Mouse (Mus musculus): ENCODE measurements around the gene Akirin1. TPM values are rescaled to one million over a fixed set of nuclear protein-coding genes. Genes with fewer than 3 reads are reported as not detected.

Akirin1 gene
- polyA plus RNA-seq, 1 experiment = 30.0 TPM

GRCm38 (mm10) chr4:123707340-123707739 is 42.8 kb downstream of the Akirin1 start:
- Histone ChIP-seq H3ac (ENCODE audit: control insufficient read depth, insufficient read length) (no peak overlapping the region), H3K4me2 (ENCODE audit: low read depth) (no peak overlapping the region), H3K27me3 (ENCODE audit: control insufficient read depth, insufficient read depth, insufficient read length) (peaks cover 15% of the 10 kb centered on the region), H3K4me3 (no peak overlapping the region), H3K79me2 (ENCODE audit: control insufficient read depth, insufficient read depth) (no peaks in the 10 kb centered on the region), H3K36me3 (ENCODE audit: control insufficient read depth, insufficient read depth) (peaks cover 4% of the 10 kb centered on the region)
- TF ChIP-seq MAX (IDR thresholded peaks at IDR 0.05; ENCODE audit: low read depth) = no peak
- no peak for TF ChIP-seq REST (IDR thresholded peaks at IDR 0.05; ENCODE audit: insufficient read depth, insufficient read length)
- no peak for TF ChIP-seq TCF12 (IDR thresholded peaks at IDR 0.05; ENCODE audit: insufficient read depth, poor library complexity, severe bottlenecking)
- TF ChIP-seq E2F4 (IDR thresholded peaks at IDR 0.05; ENCODE audit: insufficient read depth) = no peak
- TF ChIP-seq TCF3 (IDR thresholded peaks at IDR 0.05; ENCODE audit: insufficient read length, low read depth) = no peak
- no peak for TF ChIP-seq POLR2A (IDR thresholded peaks at IDR 0.05; ENCODE audit: insufficient read length, low read depth)
- TF ChIP-seq USF1 (IDR thresholded peaks at IDR 0.05; ENCODE audit: low read depth) = no peak
- no peak for TF ChIP-seq MYOD1 (IDR thresholded peaks at IDR 0.05; ENCODE audit: control insufficient read depth in 1 of 3, insufficient read length in 2 of 3, low read depth in 2 of 3)
- TF ChIP-seq CEBPB (IDR thresholded peaks at IDR 0.05; ENCODE audit: insufficient read depth, poor library complexity, severe bottlenecking) = no peak
- TF ChIP-seq POLR2AphosphoS2 (IDR thresholded peaks at IDR 0.05; ENCODE audit: insufficient read length, low read depth) = no peak

GRCm38 (mm10) chr4:123705340-123705739 is 44.8 kb downstream of the Akirin1 start:
- Histone ChIP-seq H3K79me2 (ENCODE audit: control insufficient read depth, insufficient read depth) (no peaks in the 10 kb centered on the region), H3K4me2 (ENCODE audit: low read depth) (no peak overlapping the region), H3ac (ENCODE audit: control insufficient read depth, insufficient read length) (no peak overlapping the region), H3K36me3 (ENCODE audit: control insufficient read depth, insufficient read depth) (no peaks in the 10 kb centered on the region), H3K27me3 (ENCODE audit: control insufficient read depth, insufficient read depth, insufficient read length) (peaks cover 15% of the 10 kb centered on the region), H3K4me3 (no peak overlapping the region)
- TF ChIP-seq POLR2AphosphoS2 (IDR thresholded peaks at IDR 0.05; ENCODE audit: insufficient read length, low read depth) = no peak
- no peak for TF ChIP-seq E2F4 (IDR thresholded peaks at IDR 0.05; ENCODE audit: insufficient read depth)
- no peak for TF ChIP-seq USF1 (IDR thresholded peaks at IDR 0.05; ENCODE audit: low read depth)
- TF ChIP-seq MYOD1 (IDR thresholded peaks at IDR 0.05; ENCODE audit: control insufficient read depth in 1 of 3, insufficient read length in 2 of 3, low read depth in 2 of 3) = no peak
- TF ChIP-seq POLR2A (IDR thresholded peaks at IDR 0.05; ENCODE audit: insufficient read length, low read depth) = no peak
- TF ChIP-seq TCF12 (IDR thresholded peaks at IDR 0.05; ENCODE audit: insufficient read depth, poor library complexity, severe bottlenecking) = no peak
- no peak for TF ChIP-seq TCF3 (IDR thresholded peaks at IDR 0.05; ENCODE audit: insufficient read length, low read depth)
- TF ChIP-seq REST (IDR thresholded peaks at IDR 0.05; ENCODE audit: insufficient read depth, insufficient read length) = no peak
- no peak for TF ChIP-seq CEBPB (IDR thresholded peaks at IDR 0.05; ENCODE audit: insufficient read depth, poor library complexity, severe bottlenecking)

- no peak overlapping the region for H3ac ChIP-seq (ENCODE audit: control insufficient read depth, insufficient read length)
- TF ChIP-seq TCF3 (IDR thresholded peaks at IDR 0.05; ENCODE audit: insufficient read length, low read depth) = no peak
- TF ChIP-seq REST (IDR thresholded peaks at IDR 0.05; ENCODE audit: insufficient read depth, insufficient read length) = no peak
- TF ChIP-seq SRF (IDR thresholded peaks at IDR 0.05; ENCODE audit: control insufficient read depth, insufficient read length, low read depth) = no peak
- no peak for TF ChIP-seq MYOD1 (IDR thresholded peaks at IDR 0.05; ENCODE audit: control insufficient read depth in 1 of 3, insufficient read length in 2 of 3, low read depth in 2 of 3)
- no peak for TF ChIP-seq USF1 (IDR thresholded peaks at IDR 0.05; ENCODE audit: low read depth)
- no peak for TF ChIP-seq MYOG (IDR thresholded peaks at IDR 0.05; ENCODE audit: control insufficient read depth in 1 of 3, insufficient read depth in 1 of 3, insufficient read length in 2 of 3, low read depth in 2 of 3)
Observed at GRCm38 (mm10) chr4:123693384-123693783, 56.8 kb downstream of the Akirin1 start.

GRCm38 (mm10) chr4:123692071-123692470 is 58.1 kb downstream of the Akirin1 start:
- no peak overlapping the region for H3K4me3 ChIP-seq
- H3K79me2 ChIP-seq (ENCODE audit: control insufficient read depth, insufficient read depth) = no peaks in the 10 kb centered on the region
- no peaks in the 10 kb centered on the region for H3K27me3 ChIP-seq (ENCODE audit: control insufficient read depth, insufficient read depth, insufficient read length)
- no peak for TF ChIP-seq POLR2A (IDR thresholded peaks at IDR 0.05; ENCODE audit: insufficient read length, low read depth)
- TF ChIP-seq POLR2AphosphoS2 (IDR thresholded peaks at IDR 0.05; ENCODE audit: insufficient read length, low read depth) = no peak
- no peak for TF ChIP-seq MAX (IDR thresholded peaks at IDR 0.05; ENCODE audit: low read depth)
- no peak overlapping the region for H3K4me2 ChIP-seq (ENCODE audit: low read depth)
- H3ac ChIP-seq (ENCODE audit: control insufficient read depth, insufficient read length) = no peak overlapping the region
- no peaks in the 10 kb centered on the region for H3K36me3 ChIP-seq (ENCODE audit: control insufficient read depth, insufficient read depth)

More at GRCm38 (mm10) chr4:123693384-123693783, 56.8 kb downstream of the Akirin1 start:
- peaks cover 4% of the 10 kb centered on the region for H3K27me3 ChIP-seq (ENCODE audit: control insufficient read depth, insufficient read depth, insufficient read length)
- H3K4me2 ChIP-seq (ENCODE audit: low read depth) = no peak overlapping the region
- no peaks in the 10 kb centered on the region for H3K36me3 ChIP-seq (ENCODE audit: control insufficient read depth, insufficient read depth)
- H3K4me3 ChIP-seq = no peak overlapping the region
- H3K79me2 ChIP-seq (ENCODE audit: control insufficient read depth, insufficient read depth) = no peaks in the 10 kb centered on the region

GRCm38 (mm10) chr4:123690311-123690710 is 59.8 kb downstream of the Akirin1 start:
- Histone ChIP-seq H3K79me2 (ENCODE audit: control insufficient read depth, insufficient read depth) (no peaks in the 10 kb centered on the region), H3K27me3 (ENCODE audit: control insufficient read depth, insufficient read depth, insufficient read length) (peaks cover 10% of the 10 kb centered on the region)
- TF ChIP-seq REST (IDR thresholded peaks at IDR 0.05; ENCODE audit: insufficient read depth, insufficient read length) (no peak), TCF3 (IDR thresholded peaks at IDR 0.05; ENCODE audit: insufficient read length, low read depth) (no peak), CEBPB (IDR thresholded peaks at IDR 0.05; ENCODE audit: insufficient read depth, poor library complexity, severe bottlenecking) (no peak), MYOD1 (IDR thresholded peaks at IDR 0.05; ENCODE audit: control insufficient read depth in 1 of 3, insufficient read length in 2 of 3, low read depth in 2 of 3) (no peak), SRF (IDR thresholded peaks at IDR 0.05; ENCODE audit: control insufficient read depth, insufficient read length, low read depth) (no peak), E2F4 (IDR thresholded peaks at IDR 0.05; ENCODE audit: insufficient read depth) (no peak)

More at GRCm38 (mm10) chr4:123690311-123690710, 59.8 kb downstream of the Akirin1 start:
- no peak overlapping the region for H3ac ChIP-seq (ENCODE audit: control insufficient read depth, insufficient read length)
- no peaks in the 10 kb centered on the region for H3K36me3 ChIP-seq (ENCODE audit: control insufficient read depth, insufficient read depth)
- H3K4me3 ChIP-seq = no peak overlapping the region
- H3K4me2 ChIP-seq (ENCODE audit: low read depth) = no peak overlapping the region
